In the genomic region with DNA sequence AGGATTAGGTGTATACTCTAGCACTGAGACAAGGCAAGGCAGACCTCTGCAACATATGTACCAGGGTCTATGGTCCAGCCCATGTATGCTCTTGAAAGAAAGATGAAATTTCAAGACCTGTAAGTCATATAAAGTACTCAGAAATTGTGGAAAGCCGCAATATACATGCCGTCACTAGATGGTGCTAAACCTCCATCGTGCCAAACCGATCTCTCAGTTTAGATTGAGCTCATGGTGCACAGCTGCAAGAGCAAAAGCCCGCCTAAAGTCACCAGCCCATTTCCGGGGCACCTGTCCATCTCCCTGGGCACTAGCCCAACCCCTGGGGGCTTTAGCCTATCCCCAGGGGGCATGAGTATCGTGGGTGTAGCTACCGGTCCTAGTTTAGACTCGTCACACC, we compare ENCODE assay signal across 9 mouse cellular contexts. TPM values are rescaled to one million over a fixed set of nuclear protein-coding genes. Genes with fewer than 3 reads are reported as not detected.
DNase-seq lines count a peak whose midpoint lies in the region; ATAC-seq and TF ChIP-seq lines count a peak whose summit lies in the region.
"Had no signal": no experiment of that assay in that cellular context is flagged by ENCODE, and none has a peak within 500 bp of the region (broad histone marks: within the 10 kb centered on the region; RNA-seq: fewer than 3 reads in every experiment).

No protein-coding gene starts in this region.

- no peaks in the 10 kb centered on the region for H3K9me3 ChIP-seq in embryonic facial prominence, embryonic 11.5 days (replicated peaks; ENCODE audit: control insufficient read depth, low read length)
- H3K9me3 ChIP-seq in liver, postnatal 0 days (ENCODE audit: low read length), result no peaks in the 10 kb centered on the region
- H3K9me3 ChIP-seq: hindbrain, embryonic 15.5 days had no signal

- no peaks in the 10 kb centered on the region for H3K27me3 ChIP-seq in embryonic facial prominence, embryonic 11.5 days (ENCODE audit: control insufficient read depth, insufficient read depth, low read length)
- no peaks in the 10 kb centered on the region for H3K27me3 ChIP-seq in liver, postnatal 0 days (ENCODE audit: insufficient read depth, low read length)
- H3K27me3 ChIP-seq: hindbrain, embryonic 15.5 days had no signal

- no peak overlapping the region for H3K9ac ChIP-seq in embryonic facial prominence, embryonic 11.5 days (replicated peaks; ENCODE audit: low read length)
- H3K9ac ChIP-seq in liver, postnatal 0 days (replicated peaks), result no peak overlapping the region
- H3K9ac ChIP-seq: hindbrain, embryonic 15.5 days had no signal

- H3K4me3 ChIP-seq in embryonic facial prominence, embryonic 11.5 days (ENCODE audit: low read depth, low read length), result no peak overlapping the region
- H3K4me3 ChIP-seq in liver, postnatal 0 days (ENCODE audit: low read depth, low read length), result no peak overlapping the region
- H3K4me3 ChIP-seq: hindbrain, embryonic 15.5 days had no signal

- peak; percentile 12 for DNase-seq in ovary, postnatal 10 days (ENCODE audit: low spot score)
- no peak for DNase-seq in ovary, adult 18-20 months (ENCODE audit: low spot score)
- peak; percentile 27 for DNase-seq in adrenal gland, adult 2 months
- DNase-seq in embryonic facial prominence, embryonic 11.5 days (ENCODE audit: low spot score), result peak; percentile 66
- DNase-seq in layer of hippocampus, adult 11-12 months (ENCODE audit: low spot score), result peak; percentile 46
- DNase-seq in liver, postnatal 0 days, result peak; percentile 55
- DNase-seq in right cerebral cortex, postnatal 4 days, result peak; percentile 56

- TF ChIP-seq CTCF in liver, postnatal 0 days (IDR thresholded peaks at IDR 0.05; ENCODE audit: low read depth), result peak; percentile 70

- ATAC-seq in embryonic facial prominence, embryonic 11.5 days (replicated peaks; ENCODE audit: insufficient number of reproducible peaks, low FRiP score, low TSS enrichment, low read depth), result no peak
- ATAC-seq in liver, postnatal 0 days, result 0 out of 2 replicates have a peak, but pooled peaks have one; percentile 5

- WGBS in embryonic facial prominence, embryonic 11.5 days, result 30% methylated on average over 9 of the region's 9 CpGs
- WGBS in liver, postnatal 0 days (ENCODE audit: insufficient replicate concordance), result 22% methylated on average over 9 of the region's 9 CpGs

- H3K4me1 ChIP-seq in embryonic facial prominence, embryonic 11.5 days (ENCODE audit: control insufficient read depth, insufficient read depth, low read length), result no peaks in the 10 kb centered on the region
- H3K4me1 ChIP-seq in liver, postnatal 0 days (ENCODE audit: insufficient read depth), result no peaks in the 10 kb centered on the region
- H3K4me1 ChIP-seq: hindbrain, embryonic 15.5 days had no signal

- H3K4me2 ChIP-seq in embryonic facial prominence, embryonic 11.5 days (ENCODE audit: low read depth, low read length), result no peak overlapping the region
- H3K4me2 ChIP-seq in liver, postnatal 0 days (ENCODE audit: low read depth, low read length), result no peak overlapping the region
- H3K4me2 ChIP-seq: hindbrain, embryonic 15.5 days had no signal

- H3K27ac ChIP-seq in embryonic facial prominence, embryonic 11.5 days (replicated peaks; ENCODE audit: low read depth, low read length), result no peak overlapping the region
- H3K27ac ChIP-seq in liver, postnatal 0 days (ENCODE audit: low read depth), result no peak overlapping the region
- H3K27ac ChIP-seq: hindbrain, embryonic 15.5 days had no signal

- no peak for TF ChIP-seq EP300 in liver, postnatal 0 days (IDR thresholded peaks at IDR 0.05; ENCODE audit: low read depth)

- H3K36me3 ChIP-seq in embryonic facial prominence, embryonic 11.5 days (replicated peaks; ENCODE audit: control insufficient read depth, insufficient read depth, low read depth, low read length), result no peaks in the 10 kb centered on the region
- H3K36me3 ChIP-seq in liver, postnatal 0 days (replicated peaks; ENCODE audit: insufficient read depth, low read length), result no peaks in the 10 kb centered on the region
- H3K36me3 ChIP-seq: hindbrain, embryonic 15.5 days had no signal

RNA-seq across cellular contexts. Expression of a gene that starts 5.8 kb away (rescaled TPM):
- total RNA-seq in adrenal gland, adult 2 months (2021), result not detected
- polyA plus RNA-seq in adrenal gland, adult 2 months (2012; rRNA removed), result not detected in 2 replicates
- polyA plus RNA-seq in embryonic facial prominence, embryonic 11.5 days (2014; fragmentation: Nextera tagmentation; extraction: Ambion mirVana), result not detected in 2 replicates
- polyA plus RNA-seq in liver, postnatal 0 days (2015; fragmentation: Nextera tagmentation; extraction: Ambion mirVana), result not detected in 2 replicates
- polyA plus RNA-seq: hindbrain, embryonic 15.5 days; stomach, embryonic 16.5 days had no signal

RNA-seq across cellular contexts. Expression of a gene that starts 24.6 kb away (rescaled TPM):
- not detected for total RNA-seq in adrenal gland, adult 2 months (2021)
- not detected in 2 replicates for polyA plus RNA-seq in adrenal gland, adult 2 months (2012; rRNA removed)
- not detected in 2 replicates for polyA plus RNA-seq in embryonic facial prominence, embryonic 11.5 days (2014; fragmentation: Nextera tagmentation; extraction: Ambion mirVana)
- polyA plus RNA-seq in liver, postnatal 0 days (2015; fragmentation: Nextera tagmentation; extraction: Ambion mirVana), result not detected in 2 replicates
- polyA plus RNA-seq: hindbrain, embryonic 15.5 days; stomach, embryonic 16.5 days had no signal

RNA-seq across cellular contexts. Expression of a gene that starts 51.1 kb away (rescaled TPM):
- not detected for total RNA-seq in adrenal gland, adult 2 months (2021)
- polyA plus RNA-seq in adrenal gland, adult 2 months (2012; rRNA removed), result not detected in 2 replicates
- polyA plus RNA-seq in embryonic facial prominence, embryonic 11.5 days (2014; fragmentation: Nextera tagmentation; extraction: Ambion mirVana), result not detected in 2 replicates
- not detected in 2 replicates for polyA plus RNA-seq in liver, postnatal 0 days (2015; fragmentation: Nextera tagmentation; extraction: Ambion mirVana)
- polyA plus RNA-seq: hindbrain, embryonic 15.5 days; stomach, embryonic 16.5 days had no signal
